Mouse (Mus musculus): Measurements from ENCODE around the gene Gm49369. TPM values are rescaled to one million over a fixed set of nuclear protein-coding genes. Genes with fewer than 3 reads are reported as not detected.

Gm49369 gene
- polyA plus RNA-seq, 1 experiment: not detected

- no peaks in the 10 kb centered on the region for H3K9me3 ChIP-seq (replicated peaks; ENCODE audit: control insufficient read depth, insufficient read depth, low read length, poor library complexity, severe bottlenecking)
- TF ChIP-seq POLR2A (IDR thresholded peaks at IDR 0.05; ENCODE audit: insufficient read depth, low read length) (no peak), EP300 (IDR thresholded peaks at IDR 0.05; ENCODE audit: insufficient read depth, low read depth, low read length) (peak; percentile 88)
- no peaks in the 10 kb centered on the region for H3K36me3 ChIP-seq (ENCODE audit: control insufficient read depth, insufficient read depth, low read length, poor library complexity, severe bottlenecking)
Measured at GRCm38 (mm10) chr7:142393191-142393590, 10.7 kb upstream of the Gm49369 start.

DNA sequence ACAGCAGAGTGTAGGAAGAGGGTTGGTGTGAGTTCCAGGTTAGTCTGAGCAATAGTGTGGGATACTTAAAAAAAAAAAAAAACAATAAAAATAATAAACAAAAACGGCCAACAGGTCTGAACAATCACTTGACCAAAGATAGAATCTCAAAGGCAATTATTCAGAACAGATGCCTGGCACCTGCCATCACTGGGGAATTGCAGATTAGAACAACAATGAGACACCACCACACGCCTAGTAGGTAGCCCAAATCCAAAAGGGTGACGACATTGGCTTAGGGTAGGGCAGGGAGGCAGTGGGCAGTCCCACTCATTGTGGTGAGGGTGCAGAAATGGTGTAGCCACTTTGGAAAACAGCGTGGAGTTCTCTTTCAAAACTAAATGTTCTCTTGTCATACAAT lies 9.1 kb upstream of the Gm49369 start:
- no peak for TF ChIP-seq CTCF (IDR thresholded peaks at IDR 0.05; ENCODE audit: low read depth, low read length)
- Histone ChIP-seq H3K27ac (ENCODE audit: insufficient read depth, low read length) (no peak overlapping the region), H3K9ac (ENCODE audit: low read depth, poor library complexity, severe bottlenecking) (no peak overlapping the region), H3K4me1 (ENCODE audit: control insufficient read depth, insufficient read depth, low read length) (peaks cover 8% of the 10 kb centered on the region), H3K27me3 (ENCODE audit: control insufficient read depth, insufficient read depth, low read length, poor library complexity, severe bottlenecking) (no peaks in the 10 kb centered on the region), H3K36me3 (ENCODE audit: control insufficient read depth, insufficient read depth, low read length, poor library complexity, severe bottlenecking) (no peaks in the 10 kb centered on the region), H3K9me3 (replicated peaks; ENCODE audit: control insufficient read depth, insufficient read depth, low read length, poor library complexity, severe bottlenecking) (no peaks in the 10 kb centered on the region), H3K4me3 (ENCODE audit: low read depth, low read length) (no peak overlapping the region)

More at GRCm38 (mm10) chr7:142393191-142393590, 10.7 kb upstream of the Gm49369 start:
- Histone ChIP-seq H3K27me3 (ENCODE audit: control insufficient read depth, insufficient read depth, low read length, poor library complexity, severe bottlenecking) (no peaks in the 10 kb centered on the region), H3K4me3 (ENCODE audit: low read depth, low read length) (no peak overlapping the region), H3K9ac (ENCODE audit: low read depth, poor library complexity, severe bottlenecking) (no peak overlapping the region), H3K27ac (ENCODE audit: insufficient read depth, low read length) (no peak overlapping the region; the same call in 1 of the 2 replicates), H3K4me1 (ENCODE audit: control insufficient read depth, insufficient read depth, low read length) (peaks cover 8% of the 10 kb centered on the region)

DNA sequence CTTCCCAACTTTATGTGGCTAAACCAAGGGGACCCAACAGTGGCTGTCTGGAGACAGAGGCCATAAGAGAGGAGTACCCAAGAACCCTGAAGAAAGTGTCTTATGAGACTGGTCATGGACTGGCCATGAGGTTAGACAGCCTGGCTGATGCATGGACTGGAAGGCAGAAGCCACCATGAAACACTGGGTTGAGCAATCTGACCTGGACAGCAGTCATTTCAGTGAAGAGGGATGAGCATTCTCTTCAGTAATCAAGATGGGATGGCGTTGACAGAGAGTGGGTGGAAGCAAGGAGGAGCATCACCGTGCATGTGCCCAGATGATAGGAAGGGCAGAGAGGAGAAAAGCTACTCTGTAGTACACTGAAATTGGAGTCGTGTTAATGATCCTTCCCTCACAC lies 8.6 kb upstream of the Gm49369 start:
- Histone ChIP-seq H3K9ac (ENCODE audit: low read depth, poor library complexity, severe bottlenecking) (no peak overlapping the region), H3K36me3 (ENCODE audit: control insufficient read depth, insufficient read depth, low read length, poor library complexity, severe bottlenecking) (no peaks in the 10 kb centered on the region), H3K27ac (ENCODE audit: insufficient read depth, low read length) (no peak overlapping the region), H3K4me1 (ENCODE audit: control insufficient read depth, insufficient read depth, low read length) (peaks cover 8% of the 10 kb centered on the region), H3K27me3 (ENCODE audit: control insufficient read depth, insufficient read depth, low read length, poor library complexity, severe bottlenecking) (no peaks in the 10 kb centered on the region), H3K4me3 (ENCODE audit: low read depth, low read length) (no peak overlapping the region), H3K9me3 (replicated peaks; ENCODE audit: control insufficient read depth, insufficient read depth, low read length, poor library complexity, severe bottlenecking) (no peaks in the 10 kb centered on the region)
- TF ChIP-seq POLR2A (IDR thresholded peaks at IDR 0.05; ENCODE audit: insufficient read depth, low read length) (no peak), EP300 (IDR thresholded peaks at IDR 0.05; ENCODE audit: insufficient read depth, low read depth, low read length) (no peak), CTCF (IDR thresholded peaks at IDR 0.05; ENCODE audit: low read depth, low read length) (no peak)

DNA sequence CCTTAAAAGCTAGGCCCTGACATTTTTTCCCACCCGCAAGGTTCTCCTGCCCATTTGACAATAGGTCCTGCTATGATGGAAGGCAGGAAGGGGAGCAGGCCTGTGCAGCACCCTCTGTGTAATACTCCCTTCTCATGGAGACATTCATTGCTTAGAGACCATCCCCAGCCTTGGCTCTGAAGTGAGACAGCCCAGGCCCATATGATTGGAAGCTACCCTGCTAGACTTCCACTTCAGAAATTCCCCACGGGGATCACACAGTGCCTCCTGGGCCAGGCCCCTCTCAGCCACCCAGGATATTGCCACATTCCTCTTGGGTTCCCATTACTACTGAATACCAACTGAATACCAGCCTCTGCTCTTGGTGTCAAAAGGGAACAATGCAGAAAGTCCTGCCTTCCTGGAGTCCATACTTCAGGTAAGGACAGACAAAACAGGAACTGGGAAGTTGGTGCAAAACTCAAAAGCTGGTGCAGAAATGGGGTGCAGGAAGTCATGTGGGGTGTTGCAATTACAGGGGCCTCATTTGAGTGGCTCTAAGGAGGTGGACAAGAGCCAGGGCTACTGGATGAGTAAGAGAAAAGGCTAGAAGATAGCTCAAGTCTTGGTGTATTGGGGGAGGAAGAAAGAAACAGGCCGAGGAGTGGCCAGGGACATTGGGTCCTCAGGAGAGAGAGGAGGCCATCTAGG lies 7.6 kb upstream of the Gm49369 start:
- Histone ChIP-seq H3K9me3 (replicated peaks; ENCODE audit: control insufficient read depth, insufficient read depth, low read length, poor library complexity, severe bottlenecking) (no peaks in the 10 kb centered on the region), H3K4me3 (ENCODE audit: low read depth, low read length) (no peak overlapping the region), H3K9ac (ENCODE audit: low read depth, poor library complexity, severe bottlenecking) (no peak overlapping the region), H3K27me3 (ENCODE audit: control insufficient read depth, insufficient read depth, low read length, poor library complexity, severe bottlenecking) (no peaks in the 10 kb centered on the region), H3K4me1 (ENCODE audit: control insufficient read depth, insufficient read depth, low read length) (peaks cover 8% of the 10 kb centered on the region), H3K36me3 (ENCODE audit: control insufficient read depth, insufficient read depth, low read length, poor library complexity, severe bottlenecking) (peaks cover 7% of the 10 kb centered on the region), H3K27ac (ENCODE audit: insufficient read depth, low read length) (no peak overlapping the region)
- TF ChIP-seq POLR2A (IDR thresholded peaks at IDR 0.05; ENCODE audit: insufficient read depth, low read length) (no peak), EP300 (IDR thresholded peaks at IDR 0.05; ENCODE audit: insufficient read depth, low read depth, low read length) (no peak), CTCF (IDR thresholded peaks at IDR 0.05; ENCODE audit: low read depth, low read length) (no peak)

- Histone ChIP-seq H3K9me3 (replicated peaks; ENCODE audit: control insufficient read depth, insufficient read depth, low read length, poor library complexity, severe bottlenecking) (no peaks in the 10 kb centered on the region), H3K9ac (ENCODE audit: low read depth, poor library complexity, severe bottlenecking) (no peak overlapping the region), H3K27ac (ENCODE audit: insufficient read depth, low read length) (no peak overlapping the region), H3K36me3 (ENCODE audit: control insufficient read depth, insufficient read depth, low read length, poor library complexity, severe bottlenecking) (peaks cover 20% of the 10 kb centered on the region), H3K4me3 (ENCODE audit: low read depth, low read length) (no peak overlapping the region), H3K4me1 (ENCODE audit: control insufficient read depth, insufficient read depth, low read length) (peaks cover 8% of the 10 kb centered on the region), H3K27me3 (ENCODE audit: control insufficient read depth, insufficient read depth, low read length, poor library complexity, severe bottlenecking) (no peaks in the 10 kb centered on the region)
- TF ChIP-seq EP300 (IDR thresholded peaks at IDR 0.05; ENCODE audit: insufficient read depth, low read depth, low read length) (no peak), POLR2A (IDR thresholded peaks at IDR 0.05; ENCODE audit: insufficient read depth, low read length) (no peak), CTCF (IDR thresholded peaks at IDR 0.05; ENCODE audit: low read depth, low read length) (no peak)
Measured at GRCm38 (mm10) chr7:142388740-142389139, 6.3 kb upstream of the Gm49369 start.

DNA sequence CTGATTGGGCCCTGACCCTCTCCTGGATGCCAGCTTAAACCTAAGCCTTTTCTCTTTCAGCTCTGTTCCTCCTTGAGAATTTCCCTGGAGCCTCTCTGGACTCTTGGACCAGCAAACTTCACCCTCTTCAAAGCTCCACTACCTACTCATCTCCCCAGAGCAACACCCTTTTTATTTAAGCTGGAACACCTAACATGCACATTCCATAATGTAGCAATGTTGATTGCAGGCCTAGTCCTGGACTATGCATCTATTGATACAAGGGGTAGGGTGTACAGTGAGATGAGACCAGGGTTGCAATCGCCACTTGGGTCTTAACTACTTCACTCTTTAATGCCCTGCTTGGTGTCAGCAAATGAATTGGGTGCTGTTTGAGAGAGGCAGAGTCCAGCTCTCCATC lies 5.7 kb upstream of the Gm49369 start:
- H3K4me3 ChIP-seq (ENCODE audit: low read depth, low read length): peak overlapping the region; percentile 19; the same call in 1 of the 2 replicates
- no peak overlapping the region for H3K9ac ChIP-seq (ENCODE audit: low read depth, poor library complexity, severe bottlenecking)
- no peak overlapping the region for H3K27ac ChIP-seq (ENCODE audit: insufficient read depth, low read length)
- TF ChIP-seq CTCF (IDR thresholded peaks at IDR 0.05; ENCODE audit: low read depth, low read length) (no peak), POLR2A (IDR thresholded peaks at IDR 0.05; ENCODE audit: insufficient read depth, low read length) (no peak), EP300 (IDR thresholded peaks at IDR 0.05; ENCODE audit: insufficient read depth, low read depth, low read length) (no peak)
- H3K9me3 ChIP-seq (replicated peaks; ENCODE audit: control insufficient read depth, insufficient read depth, low read length, poor library complexity, severe bottlenecking): no peaks in the 10 kb centered on the region
- H3K4me1 ChIP-seq (ENCODE audit: control insufficient read depth, insufficient read depth, low read length): peaks cover 6% of the 10 kb centered on the region
- H3K27me3 ChIP-seq (ENCODE audit: control insufficient read depth, insufficient read depth, low read length, poor library complexity, severe bottlenecking): no peaks in the 10 kb centered on the region
- peaks cover 25% of the 10 kb centered on the region for H3K36me3 ChIP-seq (ENCODE audit: control insufficient read depth, insufficient read depth, low read length, poor library complexity, severe bottlenecking)
